Mouse (Mus musculus): ENCODE results near the gene Atraid.

The Atraid gene

GRCm38 (mm10) chr5:31094799-31095691 lies 46.9 kb downstream of the Atraid start:
- no peak for DNase-seq (ENCODE audit: low spot score)

GRCm38 (mm10) chr5:31095711-31096480 lies 47.8 kb downstream of the Atraid start:
- DNase-seq (ENCODE audit: low spot score): no peak
